Mouse (Mus musculus) hematopoietic stem cell, adult 5-6 weeks (primary cell): ENCODE results near the gene Tmem207. TPM values are rescaled to one million over a fixed set of nuclear protein-coding genes. Genes with fewer than 3 reads are reported as not detected.
"Not testable (repeated sequence)": the region's sequence is repeated elsewhere in the genome, so short reads cannot be mapped to it uniquely, and the experiment has no call there.

Source experiments
- ATAC-seq, 2 experiments: fragments of 125-278 bp in 1 of 2; replicated peaks in 1 of 2; 2 replicates each; pipeline ENCODE4 v1.8.0; 2016 to 2017; ENCODE audit warnings: inconsistent platforms in 2 of 2, mild to moderate bottlenecking in 2 of 2, moderate number of reproducible peaks in 2 of 2, low read depth in 1 of 2, moderate TSS enrichment in 1 of 2; ENCODE audit not compliant: low FRiP score in 2 of 2, poor library complexity in 2 of 2, severe bottlenecking in 2 of 2, insufficient read depth in 1 of 2, low TSS enrichment in 1 of 2
- total RNA-seq: library from RNA; stranded (forward); fragments of 172-1452, 232-1000 nt; gene quantifications from 2 replicates; pipeline ENCODE4 v1.2.3, GENCODE M21; 2017

The Tmem207 gene
- not detected in 2 replicates for total RNA-seq

DNA sequence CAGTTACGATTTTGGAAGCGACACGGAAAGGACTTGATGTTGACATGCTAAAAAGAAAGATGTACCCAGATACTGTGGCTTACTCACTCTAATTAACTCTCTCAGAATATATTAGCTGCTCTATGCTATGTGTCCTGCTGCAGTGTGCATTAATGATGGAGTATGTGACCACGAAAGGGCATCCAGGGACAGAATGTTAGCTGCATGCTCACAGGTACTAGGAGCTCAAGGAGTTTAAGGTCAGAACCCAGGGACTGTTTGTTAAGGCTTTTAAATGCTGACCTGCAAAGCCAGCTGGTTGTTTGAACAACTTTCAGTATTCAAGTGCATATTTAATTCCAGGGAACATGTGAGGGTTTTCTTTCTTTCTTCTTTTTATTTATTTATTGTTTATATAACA, at the start of gene Tmem207:
TSS of gene Tmem207 (minus strand) at position 101 of the 400 bp plus-strand sequence.
- no peak for ATAC-seq

GRCm38 (mm10) chr16:26574173-26574572, 47.6 kb upstream of the Tmem207 start:
- ATAC-seq, result no peak

- no peak for ATAC-seq
These were observed 45.3 kb upstream of the Tmem207 start for GRCm38 (mm10) chr16:26571836-26572235.

GRCm38 (mm10) chr16:26569387-26569978, 42.9 kb upstream of the Tmem207 start:
- ATAC-seq, result no peak

DNA sequence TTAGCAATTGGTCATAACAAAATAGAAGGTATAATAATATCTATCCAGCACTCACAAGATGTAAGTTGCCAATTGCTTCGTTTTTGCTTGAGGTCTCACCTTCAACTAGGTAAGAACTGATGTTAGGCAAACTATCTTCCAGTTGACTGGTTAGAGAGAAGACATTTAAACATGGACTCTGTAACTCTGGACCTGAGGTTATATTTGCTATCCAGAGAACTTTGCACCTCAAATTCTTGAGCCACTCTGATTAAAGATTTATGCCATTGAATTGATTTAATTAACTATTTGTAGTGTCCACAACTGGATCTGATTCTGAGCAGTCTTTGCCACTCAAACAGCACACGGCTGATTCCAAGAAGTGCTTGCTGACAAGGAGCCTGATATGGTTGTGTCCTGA, 36.2 kb upstream of the Tmem207 start:
- no peak for ATAC-seq

DNA sequence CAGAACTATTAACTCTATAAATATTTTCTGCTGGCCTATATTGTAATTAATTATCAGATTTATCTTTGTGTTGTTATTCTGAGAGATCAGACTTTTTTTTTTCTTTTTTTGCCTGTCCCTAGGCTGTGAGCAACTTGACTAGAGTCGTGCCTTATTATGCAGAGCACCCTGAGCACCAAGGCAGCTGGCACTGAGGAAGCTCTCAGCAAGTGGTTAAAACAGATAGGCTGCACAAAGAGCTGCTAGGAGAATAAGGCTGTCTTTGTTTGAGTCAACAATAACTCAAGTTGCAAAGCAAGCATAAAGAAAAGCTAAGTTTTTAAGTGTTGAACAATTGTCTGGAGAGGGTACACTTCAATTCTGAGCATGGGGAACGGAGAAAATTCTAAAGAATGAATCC, 35.2 kb upstream of the Tmem207 start:
- no peak for ATAC-seq

DNA sequence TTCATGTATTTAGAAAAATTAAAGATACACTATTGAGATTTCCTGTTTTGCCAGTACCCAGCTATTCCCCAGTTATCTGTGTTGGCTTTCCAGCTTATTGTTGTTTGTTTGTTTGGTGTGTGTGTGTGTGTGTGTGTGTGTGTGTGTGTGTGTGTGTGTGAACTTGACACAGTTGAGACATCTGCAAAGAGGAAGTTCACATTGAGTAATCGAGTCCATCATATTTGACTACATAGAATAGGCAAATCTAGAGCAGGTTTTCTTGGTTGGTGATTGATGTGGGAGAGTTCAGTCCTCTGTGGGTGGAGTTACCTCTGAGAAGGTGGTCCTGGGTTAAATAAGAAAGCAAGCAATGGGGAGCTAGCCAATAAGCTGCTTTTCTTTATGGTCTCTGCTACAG, 32.2 kb upstream of the Tmem207 start:
- ATAC-seq, result no peak

DNA sequence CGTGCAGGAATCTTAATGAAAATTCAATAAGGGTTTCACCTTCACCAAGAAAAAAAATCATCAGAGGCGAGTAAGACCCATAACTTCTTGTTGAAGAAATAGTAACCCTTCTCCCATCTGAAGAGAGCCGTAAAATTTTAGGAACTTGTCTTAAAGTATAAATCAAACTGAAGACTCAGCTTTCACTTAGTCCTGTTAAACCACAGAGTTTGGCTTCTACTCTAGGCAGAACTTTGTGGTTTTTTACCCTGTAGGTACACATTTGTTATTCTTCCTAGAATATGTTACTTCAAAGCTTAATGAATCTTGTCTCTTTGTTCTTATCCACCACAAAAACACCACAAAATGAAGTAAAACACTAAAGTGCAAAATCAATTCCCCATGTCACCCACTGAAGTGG, 25.7 kb upstream of the Tmem207 start:
- ATAC-seq, result peak; percentile 74

DNA sequence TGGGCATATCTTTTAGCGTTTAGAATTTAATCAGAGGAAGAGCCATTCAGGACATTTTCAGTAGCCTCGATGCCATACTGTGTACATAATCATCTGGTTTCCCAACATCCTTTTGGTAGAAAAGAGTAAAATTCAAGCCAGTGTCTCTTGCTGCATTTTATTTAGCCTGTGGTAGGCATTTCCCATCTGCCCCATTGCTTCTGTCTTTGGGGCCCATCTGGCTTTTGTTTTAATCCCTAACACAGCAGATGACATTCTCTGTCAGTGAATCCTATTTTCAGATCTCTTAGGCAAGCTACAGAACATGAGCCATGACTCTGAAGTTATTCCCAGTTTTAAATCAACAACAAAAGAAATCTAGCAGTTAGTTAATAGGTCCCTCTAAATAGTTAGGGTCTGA, 22.7 kb upstream of the Tmem207 start:
- no peak for ATAC-seq

DNA sequence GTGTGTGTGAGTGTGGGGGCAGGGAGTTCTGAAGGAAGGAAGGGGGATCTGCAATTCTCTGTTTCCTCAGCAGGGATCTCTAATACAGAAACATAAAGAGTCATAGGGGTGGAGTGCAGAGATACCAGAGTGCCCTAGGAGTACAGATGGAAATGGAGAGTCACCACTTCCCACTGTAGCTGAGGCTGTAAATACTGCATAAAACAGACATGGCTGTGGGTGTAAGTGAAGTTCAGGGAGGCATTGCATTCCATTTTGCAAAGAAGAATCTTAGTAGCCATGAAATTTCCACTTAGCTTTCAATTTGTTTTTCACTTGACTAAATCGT, 20.3 kb upstream of the Tmem207 start:
- no peak for ATAC-seq

- ATAC-seq, result 0 out of 4 replicates have a peak, but pooled peaks of 1 of the 2 experiments have one; percentile 7
These were observed 19.8 kb upstream of the Tmem207 start for GRCm38 (mm10) chr16:26546170-26546878.

GRCm38 (mm10) chr16:26532287-26532686, 5.7 kb upstream of the Tmem207 start:
- ATAC-seq, result no peak

DNA sequence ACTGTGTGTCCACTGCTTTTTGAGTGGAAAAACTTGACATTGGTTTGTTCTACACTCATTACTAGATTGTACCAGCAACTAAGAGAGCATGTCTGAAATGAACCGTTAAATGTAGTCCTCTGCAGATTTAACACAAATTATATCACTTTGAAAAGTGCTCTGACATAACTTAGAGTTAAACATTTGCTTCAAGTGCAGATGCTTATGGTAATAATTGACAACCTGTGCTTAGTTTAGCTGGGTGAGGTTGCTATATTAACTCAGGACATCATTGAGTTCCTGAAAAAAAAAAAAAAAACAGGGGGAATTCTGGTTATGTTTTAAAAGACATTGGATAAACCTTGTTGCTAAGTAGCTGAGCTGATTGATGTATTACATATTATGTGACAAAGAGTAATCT, 3.9 kb upstream of the Tmem207 start:
- no peak for ATAC-seq

DNA sequence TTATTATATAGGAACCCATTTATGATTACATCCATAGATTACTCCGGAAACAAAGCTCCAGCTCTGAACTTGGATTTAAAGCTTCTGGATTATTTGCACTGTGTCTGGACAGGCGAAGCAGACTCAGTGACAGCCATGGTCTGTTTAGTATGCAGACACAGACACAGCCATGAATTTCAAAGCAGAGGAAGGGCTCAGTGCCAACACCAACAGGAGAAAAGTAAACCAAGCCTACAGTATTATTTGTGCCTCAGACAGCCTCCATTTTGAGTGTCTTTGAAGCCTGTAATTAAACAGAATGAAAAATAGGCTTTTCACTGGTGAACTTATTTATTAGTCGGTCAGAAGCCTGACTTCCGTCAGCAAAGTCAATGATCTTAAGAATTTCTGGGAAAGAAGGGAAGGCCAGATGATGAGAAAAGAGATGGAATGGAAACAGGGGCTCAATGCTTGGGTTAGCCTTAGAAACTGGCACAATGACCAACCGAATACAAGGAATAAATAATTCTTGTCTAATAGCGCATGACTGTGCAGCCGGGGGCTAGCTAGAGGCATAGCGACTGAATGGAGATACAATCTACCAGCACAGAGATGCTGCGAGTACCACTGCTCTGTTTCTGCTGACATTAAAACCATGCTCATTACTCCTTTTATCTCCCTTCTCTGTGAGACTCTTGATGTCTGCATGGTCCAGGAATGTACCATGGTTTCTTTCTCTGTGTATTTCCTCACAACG, 1.5 kb upstream of the Tmem207 start:
- ATAC-seq, result no peak

- no peak for ATAC-seq
These were observed 737 bp downstream of the Tmem207 start for GRCm38 (mm10) chr16:26525832-26526231.

DNA sequence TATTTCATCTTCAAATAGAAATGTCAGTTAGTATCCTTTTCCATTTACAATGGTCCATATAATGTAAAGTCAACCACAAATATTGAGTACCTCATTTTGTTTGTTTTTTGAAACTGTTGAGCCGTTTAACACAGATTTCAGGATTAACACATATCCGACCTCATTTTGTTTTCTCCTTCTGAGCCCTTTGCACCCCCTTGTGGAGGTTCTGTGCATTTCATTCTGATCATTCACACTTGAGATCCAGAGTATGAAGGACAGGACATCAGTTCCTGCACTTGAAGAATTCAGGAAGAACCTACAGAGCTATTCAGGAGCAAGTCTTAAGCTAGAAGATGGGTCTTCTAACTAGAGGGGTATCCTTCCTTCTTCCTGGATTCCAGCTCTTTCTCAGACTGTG, 7.0 kb downstream of the Tmem207 start:
- ATAC-seq, result no peak

- no peak for ATAC-seq
These were observed 21.6 kb downstream of the Tmem207 start for GRCm38 (mm10) chr16:26504961-26505360.

DNA sequence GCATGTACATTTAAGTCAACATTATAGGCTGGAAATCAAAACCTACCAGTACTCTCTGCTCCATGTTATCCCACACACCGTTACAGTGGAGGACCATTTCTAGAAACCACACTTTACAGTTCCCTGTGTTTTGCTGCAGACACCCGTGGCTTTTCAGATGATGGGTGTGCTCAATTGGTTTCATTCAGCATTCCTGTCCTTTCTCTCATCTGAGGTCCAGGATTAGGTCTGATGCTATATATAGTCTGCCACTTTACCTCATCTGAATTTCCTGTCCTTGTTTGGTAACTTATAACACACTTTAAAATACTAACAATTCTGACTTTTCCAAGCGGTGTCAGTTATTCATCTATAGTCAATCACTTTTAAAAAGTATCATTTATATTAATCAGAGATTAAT, 25.8 kb downstream of the Tmem207 start:
- no peak for ATAC-seq

GRCm38 (mm10) chr16:26499705-26500104, 26.9 kb downstream of the Tmem207 start:
- ATAC-seq, result not testable (repeated sequence)
